ENCODE assay signal across 8 mouse cellular contexts in genomic region chr10:62602177-62603040, GRCm38 (mm10). TPM values are rescaled to one million over a fixed set of nuclear protein-coding genes. Genes with fewer than 3 reads are reported as not detected.
DNase-seq lines count a peak whose midpoint lies in the region; ATAC-seq and TF ChIP-seq lines count a peak whose summit lies in the region.

Ddx21 (minus strand) TSS chr10:62602281.

- peak; percentile 93 for TF ChIP-seq POLR2A in heart, adult 2 months (IDR thresholded peaks at IDR 0.05; ENCODE audit: insufficient read depth, low read depth, low read length)

- WGBS in embryonic facial prominence, embryonic 13.5 days = 7% methylated on average over 53 of the region's 53 CpGs
- whole genome bisulfite sequencing in heart, adult 2 months = 3% methylated on average over 53 of the region's 53 CpGs
- 6% methylated on average over 53 of the region's 53 CpGs for WGBS in limb, embryonic 13.5 days
- WGBS in midbrain, embryonic 16.5 days = 5% methylated on average over 53 of the region's 53 CpGs

- peaks cover 17% of the 10 kb centered on the region for H3K4me1 ChIP-seq in embryonic facial prominence, embryonic 13.5 days
- H3K4me1 ChIP-seq in heart, adult 2 months (ENCODE audit: control insufficient read depth, insufficient read depth, low read length) = peaks cover 2% of the 10 kb centered on the region
- H3K4me1 ChIP-seq in limb, embryonic 13.5 days = peaks cover 16% of the 10 kb centered on the region
- peaks cover 14% of the 10 kb centered on the region for H3K4me1 ChIP-seq in midbrain, embryonic 16.5 days (ENCODE audit: control insufficient read depth, insufficient read depth, low read length)

- intact Hi-C loops in heart, adult 2 months (cut with DNase I) = loop anchor here (2.0 kb wide), 1 partner anchor 48 kb away; the partner anchor contains the start of gene Ddx50

- H3K4me3 ChIP-seq in embryonic facial prominence, embryonic 13.5 days = peak within 1 kb of the TSS; percentile 95
- peak within 1 kb of the TSS; percentile 80 for H3K4me3 ChIP-seq in heart, adult 2 months
- H3K4me3 ChIP-seq in limb, embryonic 13.5 days = peak within 1 kb of the TSS; percentile 97
- peak within 1 kb of the TSS; percentile 99 for H3K4me3 ChIP-seq in midbrain, embryonic 16.5 days (ENCODE audit: low read depth, low read length)

- H3K9me3 ChIP-seq in embryonic facial prominence, embryonic 13.5 days = no peaks in the 10 kb centered on the region
- H3K9me3 ChIP-seq in limb, embryonic 13.5 days = no peaks in the 10 kb centered on the region
- no peaks in the 10 kb centered on the region for H3K9me3 ChIP-seq in midbrain, embryonic 16.5 days (replicated peaks; ENCODE audit: control insufficient read depth, low read length, poor library complexity, severe bottlenecking)

- peak within 1 kb of the TSS; percentile 56 for H3K27ac ChIP-seq in embryonic facial prominence, embryonic 13.5 days
- peak within 1 kb of the TSS; percentile 71 for H3K27ac ChIP-seq in heart, adult 2 months
- H3K27ac ChIP-seq in limb, embryonic 13.5 days = peak within 1 kb of the TSS; percentile 58; the same call in 1 of the 2 replicates
- H3K27ac ChIP-seq in midbrain, embryonic 16.5 days (ENCODE audit: low read length) = peak within 1 kb of the TSS; percentile 87

- TF ChIP-seq EP300 in heart, adult 2 months (IDR thresholded peaks at IDR 0.05; ENCODE audit: insufficient read depth, low read depth, low read length) = 0 out of 2 replicates have a peak, but pooled peaks have one; percentile 19

- H3K27me3 ChIP-seq in embryonic facial prominence, embryonic 13.5 days = no peaks in the 10 kb centered on the region
- no peaks in the 10 kb centered on the region for H3K27me3 ChIP-seq in heart, adult 2 months (ENCODE audit: control insufficient read depth, insufficient read depth, low read length)
- H3K27me3 ChIP-seq in limb, embryonic 13.5 days = no peaks in the 10 kb centered on the region
- H3K27me3 ChIP-seq in midbrain, embryonic 16.5 days (ENCODE audit: control insufficient read depth, insufficient read depth, low read depth, low read length) = no peaks in the 10 kb centered on the region

- peak within 1 kb of the TSS; percentile 85 for H3K9ac ChIP-seq in embryonic facial prominence, embryonic 13.5 days
- peak within 1 kb of the TSS; percentile 77 for H3K9ac ChIP-seq in heart, adult 2 months (ENCODE audit: low read depth, low read length)
- H3K9ac ChIP-seq in limb, embryonic 13.5 days = peak within 1 kb of the TSS; percentile 81
- peak within 1 kb of the TSS; percentile 86 for H3K9ac ChIP-seq in midbrain, embryonic 16.5 days (ENCODE audit: low read depth, low read length)

- TF ChIP-seq CTCF in heart, adult 2 months (IDR thresholded peaks at IDR 0.05) = no peak

- peak; percentile 94 for ATAC-seq in embryonic facial prominence, embryonic 13.5 days (ENCODE audit: insufficient number of reproducible peaks, insufficient read depth, low FRiP score, low TSS enrichment, low read depth)
- peak; percentile 97 for ATAC-seq in limb, embryonic 13.5 days (ENCODE audit: low FRiP score, low read depth)
- ATAC-seq in midbrain, embryonic 16.5 days = peak; percentile 99

- DNase-seq in 3134 (ENCODE audit: extremely low read depth, insufficient read length, low spot score) = peak; percentile 91
- peak; percentile 95 to 96 for DNase-seq in adrenal gland, postnatal 36 days
- DNase-seq in heart, adult 2 months = peak; percentile 91 to 93
- peak; percentile 75 to 85 for DNase-seq in kidney, adult 8-10 months
- DNase-seq in spleen, postnatal 10 days (ENCODE audit: low spot score in 2 of 2) = peak; percentile 78 to 92

- peak within 1 kb of the TSS; percentile 97 for H3K4me2 ChIP-seq in embryonic facial prominence, embryonic 13.5 days
- peak within 1 kb of the TSS; percentile 87 for H3K4me2 ChIP-seq in limb, embryonic 13.5 days (replicated peaks)
- H3K4me2 ChIP-seq in midbrain, embryonic 16.5 days (ENCODE audit: low read length) = peak within 1 kb of the TSS; percentile 99

- peaks cover 4% of the 10 kb centered on the region; the same call in 1 of the 2 replicates for H3K79me2 ChIP-seq in heart, adult 2 months (replicated peaks; ENCODE audit: control insufficient read depth, insufficient read depth, low read length)

- H3K36me3 ChIP-seq in embryonic facial prominence, embryonic 13.5 days = peaks cover 18% of the 10 kb centered on the region
- no peaks in the 10 kb centered on the region for H3K36me3 ChIP-seq in heart, adult 2 months (ENCODE audit: control insufficient read depth, insufficient read depth, low read length)
- H3K36me3 ChIP-seq in limb, embryonic 13.5 days = peaks cover 13% of the 10 kb centered on the region
- 0 out of 2 replicates have a peak, but pooled peaks cover 8% of the 10 kb centered on the region for H3K36me3 ChIP-seq in midbrain, embryonic 16.5 days (ENCODE audit: control insufficient read depth, insufficient read depth, low read length)

RNA-seq across cellular contexts. Expression of gene Ddx21, which starts in this region (rescaled TPM):
- 10 to 100 TPM; 70.3 to 85.0 TPM for total RNA-seq in adrenal gland, postnatal 36 days (2021)
- polyA plus RNA-seq in embryonic facial prominence, embryonic 13.5 days (2015; fragmentation: Nextera tagmentation; extraction: Ambion mirVana) = 24.1 and 26.3 TPM in 2 replicates
- total RNA-seq in heart, adult 2 months (2021) = 10 to 100 TPM; 30.2 to 30.3 TPM
- polyA plus RNA-seq in heart, adult 2 months (2012; rRNA removed) = 7.0 and 15.5 TPM in 2 replicates
- polyA plus RNA-seq in limb, embryonic 13.5 days (2015; fragmentation: Nextera tagmentation; extraction: Ambion mirVana) = 23.5 and 23.6 TPM in 2 replicates
- 14.2 and 14.9 TPM in 2 replicates for polyA plus RNA-seq in midbrain, embryonic 16.5 days (2015; fragmentation: Nextera tagmentation; extraction: Ambion mirVana)

Comparison
In these comparisons a context has a peak if more than half of its experiments do, and no peak if none do; other contexts are left out.
1. Peak in every context shown above with its lines: DNase-seq, ATAC-seq, H3K4me3 ChIP-seq and H3K27ac ChIP-seq.